Mouse (Mus musculus): ENCODE measurements around the gene Slc9c1.

Slc9c1 gene

GRCm38 (mm10) chr16:45629497-45630105 is 94.5 kb downstream of the Slc9c1 start:
- DNase-seq: no peak

- peak; percentile 73 for DNase-seq
Measured at GRCm38 (mm10) chr16:45630347-45630960, 95.3 kb downstream of the Slc9c1 start.

GRCm38 (mm10) chr16:45632420-45632819 is 97.3 kb downstream of the Slc9c1 start:
- no peak for DNase-seq

- no peak for DNase-seq
Measured at GRCm38 (mm10) chr16:45635826-45636225, 100.7 kb downstream of the Slc9c1 start.

GRCm38 (mm10) chr16:45640070-45640762 is 105.1 kb downstream of the Slc9c1 start:
- DNase-seq: no peak

GRCm38 (mm10) chr16:45641301-45641700 is 106.2 kb downstream of the Slc9c1 start:
- DNase-seq: no peak

- DNase-seq: no peak
Measured at GRCm38 (mm10) chr16:45643944-45644343, 108.8 kb downstream of the Slc9c1 start.

GRCm38 (mm10) chr16:45644380-45644779 is 109.3 kb downstream of the Slc9c1 start:
- DNase-seq: no peak

- no peak for DNase-seq
Measured at GRCm38 (mm10) chr16:45651497-45651896, 116.4 kb downstream of the Slc9c1 start.

GRCm38 (mm10) chr16:45653009-45653933 is 118.2 kb downstream of the Slc9c1 start:
- no peak for DNase-seq

- DNase-seq: no peak
Measured at GRCm38 (mm10) chr16:45653934-45654332, 118.8 kb downstream of the Slc9c1 start, which contains the start of gene BC016579. Gene BC016579 (minus strand): TSS chr16:45654068.

- DNase-seq: no peak
Measured at GRCm38 (mm10) chr16:45654465-45654864, 119.4 kb downstream of the Slc9c1 start.

Data from cerebellum, adult 8-10 months (tissue).